Mouse (Mus musculus) forebrain, embryonic 12.5 days (tissue): ENCODE data around the gene Glod4. TPM values are rescaled to one million over a fixed set of nuclear protein-coding genes. Genes with fewer than 3 reads are reported as not detected.

Experiments used
- ATAC-seq: fragments of 200-750 bp; cut with Nextera tagmentation; 2 replicates; pipeline ENCODE4 v1.8.0; 2017; ENCODE audit warnings: moderate TSS enrichment; ENCODE audit not compliant: low FRiP score
- H3K27ac ChIP-seq: fragments of 300-500 bp; sonication (generic); 2 replicates; pipeline ENCODE4 v1.5.1; 2016; ENCODE audit warnings: mild to moderate bottlenecking
- H3K27me3 ChIP-seq: fragments of 300-500 bp; sonication (generic); 2 replicates; pipeline ENCODE4 v1.6.1; 2016; ENCODE audit warnings: mild to moderate bottlenecking
- H3K36me3 ChIP-seq: fragments of 300-500 bp; sonication (generic); replicated peaks from 2 replicates; pipeline ENCODE4 v1.6.1; 2016; ENCODE audit warnings: mild to moderate bottlenecking
- H3K4me1 ChIP-seq: fragments of 300-500 bp; sonication (generic); 2 replicates; pipeline ENCODE4 v1.6.1; 2016
- H3K4me2 ChIP-seq: fragments of 300-500 bp; sonication (generic); 2 replicates; pipeline ENCODE4 v1.6.1; 2016; ENCODE audit warnings: mild to moderate bottlenecking, moderate library complexity
- H3K4me3 ChIP-seq: fragments of 300-500 bp; sonication (generic); replicated peaks from 2 replicates; pipeline ENCODE4 v1.5.1; 2016; ENCODE audit warnings: mild to moderate bottlenecking
- H3K9ac ChIP-seq: fragments of 300-500 bp; sonication (generic); 2 replicates; pipeline ENCODE4 v1.6.1; 2016; ENCODE audit warnings: mild to moderate bottlenecking
- H3K9me3 ChIP-seq: fragments of 300-500 bp; sonication (generic); 2 replicates; pipeline ENCODE4 v1.6.1; 2016
- WGBS: fragments of 180-500 bp; shearing (Covaris S2); methylation state at CpG from one replicate; pipeline ENCODE4 v1.1.7; 2016; 5-methylcytosine and 5-hydroxymethylcytosine counted together
- polyA plus RNA-seq: library from polyadenylated mRNA; unstranded; fragments of >200 nt; fragmentation: Nextera tagmentation; extraction: Ambion mirVana; gene quantifications from 2 replicates; pipeline ENCODE4 v1.2.1, GENCODE M21; 2016

Gene Glod4
- polyA plus RNA-seq, 1 experiment from 2014 or later = 125 TPM

- Histone ChIP-seq H3K27me3 (no peaks in the 10 kb centered on the region), H3K9me3 (no peaks in the 10 kb centered on the region), H3K27ac (no peak overlapping the region), H3K4me2 (no peak overlapping the region), H3K4me3 (no peak overlapping the region), H3K4me1 (no peaks in the 10 kb centered on the region), H3K36me3 (peaks cover 48% of the 10 kb centered on the region), H3K9ac (no peak overlapping the region)
- no peak for ATAC-seq
- 88% methylated on average over 3 of the region's 3 CpGs for WGBS
These were observed 159.6 kb downstream of the Glod4 start for GRCm38 (mm10) chr11:76083941-76084367.

- no peak for ATAC-seq
- Histone ChIP-seq H3K27me3 (no peaks in the 10 kb centered on the region), H3K4me1 (no peaks in the 10 kb centered on the region), H3K4me3 (no peak overlapping the region), H3K9me3 (no peaks in the 10 kb centered on the region), H3K4me2 (no peak overlapping the region), H3K27ac (no peak overlapping the region), H3K9ac (no peak overlapping the region), H3K36me3 (peaks cover 42% of the 10 kb centered on the region)
- WGBS = 82% methylated on average over 6 of the region's 6 CpGs
These were observed 162.4 kb downstream of the Glod4 start for GRCm38 (mm10) chr11:76081048-76081640.

- Histone ChIP-seq H3K27me3 (no peaks in the 10 kb centered on the region), H3K4me1 (no peaks in the 10 kb centered on the region), H3K9me3 (no peaks in the 10 kb centered on the region), H3K9ac (no peak overlapping the region), H3K4me3 (no peak overlapping the region), H3K27ac (no peak overlapping the region), H3K4me2 (no peak overlapping the region), H3K36me3 (peaks cover 46% of the 10 kb centered on the region)
- WGBS = 80% methylated on average over 2 of the region's 2 CpGs
- no peak for ATAC-seq
These were observed 163.2 kb downstream of the Glod4 start for GRCm38 (mm10) chr11:76080293-76080692.

- H3K9me3 ChIP-seq = no peaks in the 10 kb centered on the region
- H3K27me3 ChIP-seq = no peaks in the 10 kb centered on the region
- H3K4me1 ChIP-seq = no peaks in the 10 kb centered on the region
- ATAC-seq = no peak
- H3K4me3 ChIP-seq = no peak overlapping the region
- H3K4me2 ChIP-seq = no peak overlapping the region
- no peak overlapping the region for H3K9ac ChIP-seq
- H3K27ac ChIP-seq = no peak overlapping the region
- 87% methylated on average over 6 of the region's 6 CpGs for WGBS
- H3K36me3 ChIP-seq = peaks cover 54% of the 10 kb centered on the region
These were observed 166.2 kb downstream of the Glod4 start for GRCm38 (mm10) chr11:76077341-76077740.

- 79% methylated on average over 11 of the region's 11 CpGs for WGBS
- no peak overlapping the region for H3K27ac ChIP-seq
- H3K36me3 ChIP-seq = peaks cover 31% of the 10 kb centered on the region; the same call in 1 of the 2 replicates
These were observed 169.0 kb downstream of the Glod4 start for GRCm38 (mm10) chr11:76074296-76075093.

More at GRCm38 (mm10) chr11:76074296-76075093, 169.0 kb downstream of the Glod4 start:
- Histone ChIP-seq H3K4me3 (no peak overlapping the region), H3K27me3 (no peaks in the 10 kb centered on the region), H3K9me3 (no peaks in the 10 kb centered on the region), H3K9ac (no peak overlapping the region), H3K4me1 (no peaks in the 10 kb centered on the region), H3K4me2 (no peak overlapping the region)
- no peak for ATAC-seq

Other genes with a start within 250 kb of the Glod4 start
- gene 1700016K19Rik, start 243.8 kb downstream of the Glod4 start, polyA plus RNA-seq = 0.59 and 1.4 TPM in 2 replicates
- gene Rflnb, start 215.9 kb downstream of the Glod4 start, polyA plus RNA-seq = 11.7 and 13.2 TPM in 2 replicates
- gene Vps53, start 64.1 kb downstream of the Glod4 start, polyA plus RNA-seq = 51.9 and 55.2 TPM in 2 replicates
- gene Fam57a, start 64.1 kb downstream of the Glod4 start, polyA plus RNA-seq = 25.4 and 26.7 TPM in 2 replicates
- 0.37 and 0.84 TPM in 2 replicates for gene Dbil5, start 26.1 kb downstream of the Glod4 start, polyA plus RNA-seq
- gene Gemin4, start 26.1 kb downstream of the Glod4 start, polyA plus RNA-seq = 31.9 and 35.3 TPM in 2 replicates
- gene Mrm3, start within 50 bp of the Glod4 start, polyA plus RNA-seq = 20.0 and 22.2 TPM in 2 replicates
- gene Nxn, start 155.4 kb upstream of the Glod4 start, polyA plus RNA-seq = 48.4 and 58.6 TPM in 2 replicates
- gene Timm22, start 163.2 kb upstream of the Glod4 start, polyA plus RNA-seq = 103 and 109 TPM in 2 replicates